Mouse (Mus musculus): ENCODE measurements around the gene Ttf1. TPM values are rescaled to one million over a fixed set of nuclear protein-coding genes. Genes with fewer than 3 reads are reported as not detected.
"Not testable (repeated sequence)": the region's sequence is repeated elsewhere in the genome, so short reads cannot be mapped to it uniquely, and the experiment has no call there.

Ttf1 gene
- total RNA-seq, 1 experiment from 2014 or later: 18.5 TPM

GRCm38 (mm10) chr2:29054991-29055390 is 5.1 kb upstream of the Ttf1 start, which contains the start of gene Cfap77:
Cfap77 (minus strand) TSS chr2:29055066.
- peak; percentile 40 for DNase-seq

DNA sequence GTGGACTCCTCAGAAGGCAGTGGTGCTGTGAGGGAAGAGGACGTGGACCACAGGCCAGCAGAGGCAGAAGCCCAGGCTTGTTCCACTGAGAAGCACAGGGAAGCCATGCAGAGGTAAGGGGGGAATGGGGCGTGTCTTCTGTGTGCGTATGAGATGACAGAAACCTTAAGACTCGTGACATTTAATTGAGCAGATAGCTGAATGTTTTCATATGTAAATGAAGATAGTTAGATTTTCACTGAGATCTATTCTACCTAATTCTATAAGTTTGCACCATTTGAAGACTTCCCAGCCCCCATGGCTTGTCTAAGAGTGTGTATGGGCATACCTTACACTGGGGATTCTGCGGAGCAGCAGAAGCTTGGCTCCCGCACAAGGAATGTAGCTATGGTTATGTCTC is 5.7 kb downstream of the Ttf1 start:
- DNase-seq: no peak

- DNase-seq: no peak
Observed at GRCm38 (mm10) chr2:29066410-29066809, 6.3 kb downstream of the Ttf1 start.

DNA sequence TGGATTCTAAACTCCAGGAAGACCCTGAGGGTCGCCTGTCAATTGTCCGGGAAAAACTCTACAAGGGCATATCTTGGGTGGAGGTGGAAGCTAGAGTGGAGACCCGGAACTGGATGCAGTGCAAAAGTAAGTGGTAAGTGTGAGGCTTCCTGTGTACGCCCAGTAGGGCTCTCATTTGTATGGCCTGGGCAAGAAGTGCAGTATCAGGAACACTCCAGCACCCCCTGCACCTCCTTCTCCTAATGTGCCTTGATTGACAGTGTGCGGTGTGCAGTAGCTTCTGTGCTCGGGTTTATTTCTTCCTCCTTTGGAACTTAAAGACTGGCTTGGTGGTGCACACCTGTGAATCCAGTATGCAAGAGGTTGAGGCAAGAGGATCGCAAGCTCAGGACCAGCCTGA is 14.6 kb downstream of the Ttf1 start:
- DNase-seq: no peak

DNA sequence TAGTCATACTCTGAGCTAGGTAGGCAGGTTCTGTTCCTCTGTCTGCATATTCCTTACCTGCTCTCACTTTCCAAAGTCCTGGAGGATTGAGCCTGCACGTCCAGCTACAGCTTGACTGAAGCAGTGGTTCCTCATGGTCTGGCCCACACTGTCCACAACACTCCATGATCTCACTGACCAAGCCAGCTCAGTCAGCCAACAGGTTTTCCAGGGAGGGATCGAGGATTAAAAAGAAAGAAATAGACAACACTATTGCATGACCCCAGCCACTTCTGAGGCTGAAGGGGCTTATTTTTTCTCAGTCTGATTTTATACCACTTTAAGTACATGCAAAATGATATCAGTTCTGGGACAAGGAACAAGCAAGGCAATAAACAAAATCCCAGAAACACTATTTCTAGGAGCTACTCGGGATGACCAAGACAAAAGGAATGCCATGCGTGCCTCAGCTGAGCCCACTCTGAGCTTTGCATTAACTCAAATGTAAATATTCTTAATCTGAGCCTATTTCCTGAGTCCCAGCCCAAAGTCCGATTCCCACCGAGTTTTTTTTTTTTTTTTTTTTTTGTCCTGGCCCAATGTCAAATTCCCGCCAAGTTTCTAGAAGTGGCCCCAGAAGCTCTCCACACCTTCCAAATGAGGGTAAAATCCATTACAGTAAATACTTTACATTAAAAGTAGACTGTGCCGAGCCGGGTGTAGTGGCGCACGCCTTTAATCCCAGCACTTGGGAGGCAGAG is 15.4 kb downstream of the Ttf1 start:
- no peak for DNase-seq

GRCm38 (mm10) chr2:29076226-29076625 is 16.2 kb downstream of the Ttf1 start:
- no peak for DNase-seq

GRCm38 (mm10) chr2:29081965-29082364 is 21.9 kb downstream of the Ttf1 start:
- DNase-seq: no peak

DNA sequence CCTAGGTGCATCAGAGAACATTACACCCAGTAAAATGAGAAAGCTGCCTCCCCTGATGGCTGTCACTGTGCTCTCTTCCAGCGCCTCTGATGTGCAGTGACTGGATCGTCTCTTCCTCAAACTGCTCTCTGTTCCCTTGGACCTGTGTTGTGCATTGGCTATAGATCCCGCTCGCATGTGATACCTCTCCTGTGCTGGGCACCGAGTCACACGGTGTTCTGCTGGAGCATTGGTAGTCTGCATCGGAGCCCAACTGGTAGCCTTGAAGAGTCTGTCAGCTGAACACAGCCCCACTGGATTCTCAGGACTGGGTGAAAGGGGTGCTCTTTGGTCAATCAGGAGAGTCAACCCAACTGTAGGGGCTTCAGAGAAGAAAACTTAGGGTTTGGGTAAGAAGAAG is 26.0 kb downstream of the Ttf1 start:
- DNase-seq: no peak

- not testable (repeated sequence) for DNase-seq
Observed at GRCm38 (mm10) chr2:29089276-29089675, 29.2 kb downstream of the Ttf1 start.

GRCm38 (mm10) chr2:29095674-29096073 is 35.6 kb downstream of the Ttf1 start:
- DNase-seq: no peak

DNA sequence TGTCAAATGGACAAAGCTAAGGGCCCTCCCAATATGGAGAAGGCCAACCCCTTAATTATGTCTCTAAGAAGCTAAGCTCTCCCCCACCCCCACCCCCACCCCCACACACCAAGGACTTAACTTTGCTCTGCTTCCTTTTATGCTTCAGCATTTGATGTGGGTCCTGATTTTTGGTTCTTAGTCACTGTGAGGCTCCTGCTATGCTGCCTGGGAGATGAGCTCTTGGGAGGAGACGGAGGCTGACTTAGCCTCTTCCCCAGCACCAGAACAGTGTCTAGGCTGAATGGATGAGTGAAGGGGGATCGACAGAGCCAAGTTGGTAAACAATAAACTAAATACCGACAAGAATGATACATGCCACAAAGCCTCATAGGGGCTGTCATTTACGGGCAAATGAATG is 36.7 kb downstream of the Ttf1 start:
- DNase-seq: no peak

DNA sequence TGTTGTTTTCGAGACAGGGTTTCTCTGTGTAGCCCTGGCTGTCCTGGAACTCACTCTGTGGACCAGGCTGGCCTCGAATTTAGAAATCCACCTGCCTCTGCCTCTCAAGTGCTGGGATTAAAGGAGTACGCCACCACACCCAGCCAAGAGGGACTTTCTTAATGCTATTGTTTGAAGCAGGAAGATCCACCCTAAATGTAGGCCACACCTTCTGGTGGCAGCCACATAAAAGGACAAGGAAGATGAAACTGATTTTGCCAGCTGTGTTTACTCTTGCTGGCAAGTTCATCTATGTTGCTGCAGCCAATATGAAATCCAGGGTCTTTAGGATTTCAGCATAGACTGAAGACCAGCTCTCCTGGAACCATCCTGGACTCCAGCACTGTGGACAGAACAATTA is 37.4 kb downstream of the Ttf1 start:
- no peak for DNase-seq

GRCm38 (mm10) chr2:29097955-29098354 is 37.9 kb downstream of the Ttf1 start:
- not testable (repeated sequence) for DNase-seq

DNA sequence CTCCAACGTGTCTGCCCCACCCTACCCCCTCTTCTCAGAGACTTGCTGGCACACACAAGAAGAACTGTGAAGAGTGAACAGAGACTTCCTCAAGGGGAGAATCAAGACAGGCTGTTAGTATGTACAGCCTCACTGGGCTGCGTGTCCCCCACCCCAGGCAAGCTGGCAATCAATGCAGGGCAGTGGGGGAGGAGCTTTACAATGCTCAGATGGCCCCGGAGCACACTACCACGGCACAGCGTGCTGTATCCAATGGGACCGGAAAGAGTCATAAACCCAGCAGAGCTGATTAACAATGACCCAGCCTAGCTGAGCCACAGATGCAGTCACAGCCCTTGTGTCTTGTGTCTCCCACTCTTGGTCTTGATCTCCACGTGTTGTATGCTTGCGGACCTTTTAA is 38.7 kb downstream of the Ttf1 start:
- DNase-seq: no peak

GRCm38 (mm10) chr2:29099646-29100045 is 39.6 kb downstream of the Ttf1 start:
- DNase-seq: no peak

GRCm38 (mm10) chr2:29100822-29101534 is 40.9 kb downstream of the Ttf1 start:
- no peak for DNase-seq

DNA sequence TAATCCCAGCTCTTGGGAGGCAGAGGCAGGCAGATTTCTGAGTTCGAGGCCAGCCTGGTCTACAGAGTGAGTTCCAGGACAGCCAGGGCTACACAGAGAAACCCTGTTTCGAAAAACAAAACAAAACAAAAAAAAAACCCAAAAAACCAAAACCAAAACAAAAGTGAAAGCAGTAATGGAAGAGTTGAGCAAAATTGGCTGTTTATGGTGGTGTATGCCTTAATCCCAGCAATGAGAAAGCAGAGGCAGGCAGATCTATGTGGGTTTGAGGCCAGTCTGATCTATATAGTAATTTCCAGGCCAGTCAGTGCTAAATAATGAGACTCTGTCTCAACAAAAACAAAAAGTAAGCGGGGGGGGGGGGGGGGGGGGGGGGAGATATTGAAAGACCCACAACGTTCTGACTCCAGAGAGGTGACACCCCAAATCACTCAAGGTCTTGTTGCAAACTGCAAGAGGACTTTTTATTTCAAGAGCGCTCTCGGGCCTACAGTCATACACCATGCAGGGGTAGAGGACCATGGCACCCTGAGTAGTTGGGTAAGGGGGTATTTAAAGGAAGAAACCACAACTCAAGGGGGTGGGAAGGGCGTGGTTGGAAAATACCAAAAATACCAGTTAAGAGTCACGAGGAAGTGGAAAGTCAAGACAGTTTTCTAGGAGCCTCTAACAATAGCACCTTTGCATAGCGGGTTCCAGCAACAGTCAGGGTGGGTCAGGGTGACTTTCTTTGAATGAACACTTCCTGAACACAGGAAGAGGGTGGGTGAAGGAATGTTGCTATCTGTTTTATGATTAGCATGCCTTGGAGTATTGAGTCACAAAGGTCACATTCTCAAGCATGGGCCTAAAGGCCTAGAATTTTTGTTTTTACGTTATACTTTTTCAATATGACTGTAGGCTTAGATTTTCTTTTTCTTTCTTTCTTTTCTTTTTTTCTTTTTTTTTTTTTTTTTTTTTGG is 42.6 kb downstream of the Ttf1 start:
- DNase-seq: not testable (repeated sequence)

- DNase-seq: no peak
Observed at GRCm38 (mm10) chr2:29120969-29121368, 60.9 kb downstream of the Ttf1 start.

DNA sequence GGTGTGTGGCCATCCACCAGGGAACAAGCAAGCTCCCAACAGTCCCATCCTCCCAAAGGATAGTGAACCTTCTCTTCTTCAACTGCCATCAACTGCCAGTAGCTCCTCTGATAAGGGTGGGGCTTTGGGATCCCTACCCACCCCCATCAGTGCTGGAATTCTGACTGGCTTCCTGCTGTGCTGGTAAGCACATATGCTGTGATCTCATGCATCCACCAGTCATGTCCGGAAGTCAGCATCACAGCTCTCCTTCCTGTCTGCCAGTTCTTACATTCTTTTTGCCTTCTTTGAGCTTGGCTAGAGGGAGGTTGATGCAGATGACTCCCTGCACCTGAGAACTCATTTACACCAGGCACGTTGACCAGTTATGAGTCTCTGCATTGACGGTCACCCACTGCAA is 62.4 kb downstream of the Ttf1 start:
- no peak for DNase-seq

DNA sequence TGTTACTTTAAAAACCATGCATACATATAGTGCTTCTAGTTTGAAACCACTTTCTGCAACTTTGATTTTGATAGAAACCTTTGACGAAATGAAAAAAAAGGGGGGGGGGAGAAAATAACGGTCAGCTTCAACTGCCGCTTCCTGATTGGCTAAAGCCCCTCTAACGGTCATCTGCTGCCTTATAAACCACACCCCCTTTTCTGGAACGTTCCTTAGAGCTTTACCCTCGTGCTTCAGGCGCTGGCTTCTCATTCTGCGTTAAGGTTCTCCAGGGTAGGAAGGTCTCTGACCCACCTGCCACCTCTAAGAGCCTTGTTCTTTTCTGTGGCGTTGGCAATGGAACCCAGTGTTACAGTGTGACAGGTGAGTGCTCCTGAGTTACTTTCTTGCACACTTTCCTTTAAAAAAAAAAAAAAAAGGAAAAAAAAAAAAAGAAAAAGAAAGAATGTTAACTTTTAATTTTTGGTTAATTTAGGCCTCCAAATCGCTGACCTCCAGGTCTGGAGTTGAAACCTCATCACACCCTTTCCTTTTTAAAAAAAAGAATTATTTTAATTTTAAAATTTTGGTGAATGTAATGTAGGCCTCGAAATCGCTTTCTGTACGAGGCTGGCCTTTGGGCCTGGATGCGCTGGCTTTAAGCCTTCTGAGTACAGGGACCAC is 64.0 kb downstream of the Ttf1 start, which contains the start of gene Setx:
Setx (plus strand) TSS at position 275 of the 663 bp plus-strand sequence.
- no peak for DNase-seq

DNA sequence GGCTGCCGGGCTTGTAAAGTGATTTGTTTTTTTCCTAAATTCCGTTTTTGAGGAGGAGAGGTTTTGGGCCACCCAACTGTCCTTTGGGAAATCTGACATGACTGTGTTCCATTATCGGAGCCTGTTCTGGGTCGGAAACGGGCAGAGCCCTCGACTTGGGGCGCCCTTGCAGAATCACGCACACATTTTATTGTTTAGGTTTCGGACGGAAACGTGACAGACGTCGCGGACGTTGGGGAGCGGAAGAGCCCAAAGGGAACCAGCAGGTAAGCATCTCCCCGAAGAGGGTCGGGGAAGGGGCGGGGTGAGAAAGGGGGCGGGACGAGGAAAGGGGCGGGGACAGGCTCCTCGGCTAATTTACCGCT is 64.5 kb downstream of the Ttf1 start:
- no peak for DNase-seq
